Mouse (Mus musculus): ENCODE measurements around the gene Zfp57. TPM values are rescaled to one million over a fixed set of nuclear protein-coding genes. Genes with fewer than 3 reads are reported as not detected.

Zfp57 gene
- polyA plus RNA-seq, 1 experiment from 2014 or later, result 326 TPM

- Histone ChIP-seq H3K4me3 (ENCODE audit: low read depth, low read length) (peak overlapping the region; percentile 88), H3K4me2 (ENCODE audit: low read depth, low read length) (peak overlapping the region; percentile 84), H3K36me3 (ENCODE audit: control insufficient read depth, insufficient read depth, low read length) (no peaks in the 10 kb centered on the region), H3K9ac (replicated peaks; ENCODE audit: low read depth, low read length) (peak overlapping the region; percentile 98), H3K4me1 (ENCODE audit: control insufficient read depth, insufficient read depth, low read length) (peaks cover 33% of the 10 kb centered on the region), H3K27me3 (ENCODE audit: control insufficient read depth, insufficient read depth, low read length) (no peaks in the 10 kb centered on the region), H3K9me3 (ENCODE audit: control insufficient read depth, low read length) (no peaks in the 10 kb centered on the region), H3K27ac (ENCODE audit: low read depth, low read length) (peak overlapping the region; percentile 94)
- ATAC-seq (ENCODE audit: low read depth), result peak; percentile 57
- WGBS, result under 1% methylated on average over 51 of the region's 58 CpGs
Observed at GRCm38 (mm10) chr17:37046312-37047112, 45.5 kb downstream of the Zfp57 start.

GRCm38 (mm10) chr17:37047332-37047976, 46.5 kb downstream of the Zfp57 start:
- Histone ChIP-seq H3K4me3 (ENCODE audit: low read depth, low read length) (peak overlapping the region; percentile 88), H3K27me3 (ENCODE audit: control insufficient read depth, insufficient read depth, low read length) (no peaks in the 10 kb centered on the region), H3K9me3 (ENCODE audit: control insufficient read depth, low read length) (no peaks in the 10 kb centered on the region), H3K9ac (replicated peaks; ENCODE audit: low read depth, low read length) (peak overlapping the region; percentile 98; the same call in 1 of the 2 replicates), H3K27ac (ENCODE audit: low read depth, low read length) (0 out of 2 replicates have a peak overlapping the region, but pooled peaks have one; percentile 30), H3K36me3 (ENCODE audit: control insufficient read depth, insufficient read depth, low read length) (no peaks in the 10 kb centered on the region), H3K4me1 (ENCODE audit: control insufficient read depth, insufficient read depth, low read length) (peaks cover 38% of the 10 kb centered on the region), H3K4me2 (ENCODE audit: low read depth, low read length) (peak overlapping the region; percentile 84)
- ATAC-seq (ENCODE audit: low read depth), result no peak
- WGBS, result 14% methylated on average over 19 of the region's 19 CpGs

GRCm38 (mm10) chr17:37047981-37048380, 47.0 kb downstream of the Zfp57 start:
- ATAC-seq (ENCODE audit: low read depth), result no peak
- Histone ChIP-seq H3K9ac (replicated peaks; ENCODE audit: low read depth, low read length) (0 out of 2 replicates have a peak overlapping the region, but pooled peaks have one; percentile 21), H3K9me3 (ENCODE audit: control insufficient read depth, low read length) (no peaks in the 10 kb centered on the region), H3K4me3 (ENCODE audit: low read depth, low read length) (peak overlapping the region; percentile 88), H3K4me2 (ENCODE audit: low read depth, low read length) (peak overlapping the region; percentile 84), H3K4me1 (ENCODE audit: control insufficient read depth, insufficient read depth, low read length) (peaks cover 38% of the 10 kb centered on the region), H3K27ac (ENCODE audit: low read depth, low read length) (no peak overlapping the region), H3K36me3 (ENCODE audit: control insufficient read depth, insufficient read depth, low read length) (no peaks in the 10 kb centered on the region; the same call in 1 of the 2 replicates), H3K27me3 (ENCODE audit: control insufficient read depth, insufficient read depth, low read length) (no peaks in the 10 kb centered on the region)
- 20% methylated on average over 3 of the region's 3 CpGs for WGBS

GRCm38 (mm10) chr17:37048383-37048782, 47.4 kb downstream of the Zfp57 start:
- Histone ChIP-seq H3K4me2 (ENCODE audit: low read depth, low read length) (peak overlapping the region; percentile 84), H3K9ac (replicated peaks; ENCODE audit: low read depth, low read length) (0 out of 2 replicates have a peak overlapping the region, but pooled peaks have one; percentile 21), H3K4me3 (ENCODE audit: low read depth, low read length) (peak overlapping the region; percentile 88), H3K27ac (ENCODE audit: low read depth, low read length) (no peak overlapping the region), H3K9me3 (ENCODE audit: control insufficient read depth, low read length) (no peaks in the 10 kb centered on the region), H3K4me1 (ENCODE audit: control insufficient read depth, insufficient read depth, low read length) (peaks cover 38% of the 10 kb centered on the region), H3K27me3 (ENCODE audit: control insufficient read depth, insufficient read depth, low read length) (no peaks in the 10 kb centered on the region), H3K36me3 (ENCODE audit: control insufficient read depth, insufficient read depth, low read length) (no peaks in the 10 kb centered on the region; the same call in 1 of the 2 replicates)
- WGBS, result 64% methylated on average over 7 of the region's 7 CpGs
- ATAC-seq (ENCODE audit: low read depth), result no peak

- no peaks in the 10 kb centered on the region for H3K9me3 ChIP-seq (ENCODE audit: control insufficient read depth, low read length)
- H3K9ac ChIP-seq (replicated peaks; ENCODE audit: low read depth, low read length), result peak overlapping the region; percentile 77
- peaks cover 38% of the 10 kb centered on the region for H3K4me1 ChIP-seq (ENCODE audit: control insufficient read depth, insufficient read depth, low read length)
- H3K27ac ChIP-seq (ENCODE audit: low read depth, low read length), result peak overlapping the region; percentile 81
- peak; percentile 3 for ATAC-seq (ENCODE audit: low read depth)
- H3K4me2 ChIP-seq (ENCODE audit: low read depth, low read length), result peak overlapping the region; percentile 84
- no peaks in the 10 kb centered on the region for H3K27me3 ChIP-seq (ENCODE audit: control insufficient read depth, insufficient read depth, low read length)
- WGBS, result 2% methylated on average over 39 of the region's 39 CpGs
- H3K36me3 ChIP-seq (ENCODE audit: control insufficient read depth, insufficient read depth, low read length), result no peaks in the 10 kb centered on the region; the same call in 1 of the 2 replicates
- peak overlapping the region; percentile 56 for H3K4me3 ChIP-seq (ENCODE audit: low read depth, low read length)
Observed at GRCm38 (mm10) chr17:37049570-37050310, 48.8 kb downstream of the Zfp57 start.

GRCm38 (mm10) chr17:37050399-37050798, 49.4 kb downstream of the Zfp57 start:
- 0% methylated on average over 22 of the region's 22 CpGs for WGBS
- peak; percentile 64 for ATAC-seq (ENCODE audit: low read depth)
- peaks cover 38% of the 10 kb centered on the region for H3K4me1 ChIP-seq (ENCODE audit: control insufficient read depth, insufficient read depth, low read length)

GRCm38 (mm10) chr17:37050876-37051275, 49.9 kb downstream of the Zfp57 start:
- Histone ChIP-seq H3K4me1 (ENCODE audit: control insufficient read depth, insufficient read depth, low read length) (peaks cover 38% of the 10 kb centered on the region), H3K4me3 (ENCODE audit: low read depth, low read length) (peak overlapping the region; percentile 56), H3K27ac (ENCODE audit: low read depth, low read length) (peak overlapping the region; percentile 81; the same call in 1 of the 2 replicates), H3K4me2 (ENCODE audit: low read depth, low read length) (peak overlapping the region; percentile 84), H3K9me3 (ENCODE audit: control insufficient read depth, low read length) (no peaks in the 10 kb centered on the region), H3K27me3 (ENCODE audit: control insufficient read depth, insufficient read depth, low read length) (no peaks in the 10 kb centered on the region), H3K9ac (replicated peaks; ENCODE audit: low read depth, low read length) (peak overlapping the region; percentile 77), H3K36me3 (ENCODE audit: control insufficient read depth, insufficient read depth, low read length) (peaks cover 6% of the 10 kb centered on the region; the same call in 1 of the 2 replicates)
- WGBS, result 2% methylated on average over 27 of the region's 27 CpGs
- peak; percentile 16 for ATAC-seq (ENCODE audit: low read depth)

More at GRCm38 (mm10) chr17:37050399-37050798, 49.4 kb downstream of the Zfp57 start:
- Histone ChIP-seq H3K4me2 (ENCODE audit: low read depth, low read length) (peak overlapping the region; percentile 84), H3K9ac (replicated peaks; ENCODE audit: low read depth, low read length) (peak overlapping the region; percentile 77), H3K9me3 (ENCODE audit: control insufficient read depth, low read length) (no peaks in the 10 kb centered on the region), H3K4me3 (ENCODE audit: low read depth, low read length) (peak overlapping the region; percentile 56), H3K36me3 (ENCODE audit: control insufficient read depth, insufficient read depth, low read length) (peaks cover 3% of the 10 kb centered on the region; the same call in 1 of the 2 replicates), H3K27me3 (ENCODE audit: control insufficient read depth, insufficient read depth, low read length) (no peaks in the 10 kb centered on the region), H3K27ac (ENCODE audit: low read depth, low read length) (peak overlapping the region; percentile 81)

GRCm38 (mm10) chr17:37051745-37052144, 50.8 kb downstream of the Zfp57 start:
- Histone ChIP-seq H3K36me3 (ENCODE audit: control insufficient read depth, insufficient read depth, low read length) (peaks cover 11% of the 10 kb centered on the region; the same call in 1 of the 2 replicates), H3K4me2 (ENCODE audit: low read depth, low read length) (peak overlapping the region; percentile 84), H3K4me3 (ENCODE audit: low read depth, low read length) (peak overlapping the region; percentile 56), H3K4me1 (ENCODE audit: control insufficient read depth, insufficient read depth, low read length) (peaks cover 38% of the 10 kb centered on the region), H3K27me3 (ENCODE audit: control insufficient read depth, insufficient read depth, low read length) (no peaks in the 10 kb centered on the region), H3K9me3 (ENCODE audit: control insufficient read depth, low read length) (no peaks in the 10 kb centered on the region), H3K27ac (ENCODE audit: low read depth, low read length) (no peak overlapping the region), H3K9ac (replicated peaks; ENCODE audit: low read depth, low read length) (peak overlapping the region; percentile 77)
- WGBS, result 61% methylated on average over 4 of the region's 4 CpGs
- no peak for ATAC-seq (ENCODE audit: low read depth)
